Mouse (Mus musculus) liver, postnatal 0 days (tissue): ENCODE data around the gene Dhdh.

Source experiments
- CTCF ChIP-seq: sonication (generic); IDR thresholded peaks from 2 replicates; pipeline ENCODE4 v1.5.1; 2016; ENCODE audit warnings: antibody characterized with exemption, low read depth
- EP300 ChIP-seq: IDR thresholded peaks from 2 replicates; pipeline ENCODE4 v1.6.1; 2016; ENCODE audit warnings: antibody characterized with exemption, low read depth, mild to moderate bottlenecking

DNA sequence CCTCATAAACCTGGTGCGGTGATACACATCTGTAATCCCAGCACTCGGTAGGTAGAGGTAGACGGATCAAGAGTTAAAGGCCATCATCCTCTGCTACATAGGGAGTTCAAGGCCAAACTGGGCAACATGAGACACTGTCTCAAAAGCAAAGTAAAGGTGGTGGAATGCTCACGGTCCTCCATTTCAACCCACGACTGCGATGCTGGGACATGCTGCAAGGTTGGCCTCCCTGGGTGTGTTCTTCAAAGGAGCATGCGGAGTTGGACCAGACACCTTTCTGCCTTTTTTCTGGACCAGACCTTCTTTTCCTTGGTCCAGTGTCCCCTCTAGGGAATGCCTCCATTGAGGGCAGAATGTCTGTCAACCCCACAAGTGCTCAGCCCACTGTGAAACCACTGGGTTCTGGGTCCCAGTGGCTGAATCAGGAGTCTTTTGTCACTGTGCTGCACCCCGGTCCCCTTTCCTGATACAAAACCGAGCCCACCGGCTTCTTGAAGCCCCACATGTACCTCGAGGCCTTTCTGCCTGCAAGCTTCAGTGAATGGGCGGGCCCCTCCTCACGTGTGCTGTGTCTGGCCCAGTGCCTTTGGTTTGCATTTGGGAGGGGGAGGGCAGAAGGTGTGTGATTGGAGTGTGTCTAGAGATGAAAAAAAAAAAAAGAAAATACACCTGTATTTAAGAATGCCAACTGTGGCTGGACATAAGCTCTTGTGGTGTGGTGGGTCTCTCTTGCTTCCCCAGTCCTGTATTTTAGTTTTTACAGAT, 32.5 kb downstream of the Dhdh start:
- no peak for TF ChIP-seq EP300
- no peak for TF ChIP-seq CTCF
